Mouse (Mus musculus): ENCODE data around the gene Smpd3. TPM values are rescaled to one million over a fixed set of nuclear protein-coding genes. Genes with fewer than 3 reads are reported as not detected.

Smpd3 gene
- total RNA-seq, 2 experiments from 2014 or later: 3.1 to 3.5 TPM

- DNase-seq: peak; percentile 60 to 65
- intact Hi-C loops (cut with DNase I): no loop called here
Measured at GRCm38 (mm10) chr8:106298261-106298660, 39.5 kb downstream of the Smpd3 start.

DNA sequence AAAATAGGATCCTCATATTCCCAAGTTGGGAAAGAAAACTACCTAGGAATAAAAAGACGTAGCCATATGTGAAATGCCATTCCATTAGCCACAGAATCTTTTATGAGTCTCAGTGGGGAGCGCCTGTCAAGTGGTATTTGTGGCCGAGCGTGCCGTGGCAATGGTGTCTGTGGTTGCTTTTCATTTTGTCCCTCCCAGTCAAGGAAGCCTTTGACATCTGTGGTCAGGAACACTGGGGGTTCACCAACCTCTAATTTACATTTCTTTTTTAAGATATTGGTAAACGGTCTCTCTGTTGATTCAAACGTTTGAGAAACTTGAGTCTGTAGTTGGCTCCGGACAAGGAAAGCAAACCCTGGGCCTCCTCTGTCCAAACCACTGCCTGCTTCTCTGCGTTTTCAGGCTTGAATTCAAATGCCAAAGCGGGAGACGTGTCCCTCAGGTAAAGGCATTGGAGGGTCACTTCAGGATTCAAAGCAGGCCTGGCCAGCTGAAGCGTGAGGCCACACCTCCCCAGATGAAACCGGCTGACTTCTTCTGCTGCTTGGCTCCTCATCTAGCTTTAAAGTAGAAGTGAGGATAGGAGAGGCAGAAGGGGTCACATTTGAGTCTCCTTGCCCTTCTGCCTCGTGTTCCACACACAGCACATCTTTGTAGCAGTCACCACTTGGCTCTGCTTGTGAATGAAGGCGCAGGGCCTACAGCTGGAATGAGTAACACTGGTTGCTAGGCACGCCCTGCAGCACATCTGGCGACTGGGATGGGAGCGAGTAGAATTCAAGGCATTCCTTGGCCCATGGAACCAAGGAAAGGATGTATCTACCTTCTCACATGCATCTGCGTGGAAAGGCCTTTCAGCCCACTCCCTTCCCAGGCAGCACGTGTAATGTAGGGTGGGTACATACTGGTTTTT lies 45.0 kb downstream of the Smpd3 start:
- DNase-seq: no peak
- intact Hi-C loops (cut with DNase I): no loop called here

- no peak for DNase-seq
- intact Hi-C loops (cut with DNase I): no loop called here
Measured at GRCm38 (mm10) chr8:106289464-106289863, 48.3 kb downstream of the Smpd3 start.

- intact Hi-C loops (cut with DNase I): no loop called here
- DNase-seq: no peak
Measured at GRCm38 (mm10) chr8:106288732-106289131, 49.1 kb downstream of the Smpd3 start.

- DNase-seq: no peak
Measured at GRCm38 (mm10) chr8:106287445-106287844, 50.3 kb downstream of the Smpd3 start.

GRCm38 (mm10) chr8:106280844-106281243 lies 56.9 kb downstream of the Smpd3 start:
- no peak for DNase-seq
- intact Hi-C loops (cut with DNase I): no loop called here

More at GRCm38 (mm10) chr8:106287445-106287844, 50.3 kb downstream of the Smpd3 start:
- intact Hi-C loops (cut with DNase I): no loop called here

- intact Hi-C loops (cut with DNase I): no loop called here
- no peak for DNase-seq
Measured at GRCm38 (mm10) chr8:106280154-106280553, 57.6 kb downstream of the Smpd3 start.

DNA sequence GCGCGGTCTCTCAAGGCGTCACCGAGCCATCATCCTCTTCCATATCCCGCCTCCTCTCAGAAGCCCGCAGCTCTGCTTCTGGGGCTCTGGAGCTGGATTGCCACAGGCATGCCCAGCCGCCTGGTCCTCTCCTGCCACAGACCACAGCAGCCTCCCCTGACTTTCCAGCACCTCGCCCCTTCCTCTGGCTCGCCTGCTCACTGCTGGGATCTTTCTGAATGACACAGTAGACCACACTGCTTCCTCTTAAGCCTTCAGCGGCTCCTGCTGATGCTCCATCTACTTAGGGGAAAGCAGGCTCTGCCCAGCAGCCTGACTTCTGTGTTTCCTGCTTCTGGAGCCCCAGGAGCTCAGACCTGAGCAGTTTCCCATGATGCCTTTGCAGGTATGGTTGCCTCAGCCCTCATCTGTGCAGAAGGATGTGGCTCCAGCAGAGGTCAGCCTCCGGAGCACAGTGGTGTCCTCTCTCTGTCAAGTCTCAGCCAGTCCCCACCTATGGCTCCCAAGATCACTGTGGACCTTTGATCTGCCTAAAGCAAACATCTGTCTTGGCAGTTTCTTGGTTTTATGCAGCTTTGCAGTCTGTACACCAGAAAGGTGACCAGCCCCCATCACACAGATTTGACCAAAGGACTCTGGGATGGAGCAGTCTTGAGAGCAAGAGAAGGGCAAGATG lies 59.3 kb downstream of the Smpd3 start:
- intact Hi-C loops (cut with DNase I): no loop called here
- DNase-seq: no peak

DNA sequence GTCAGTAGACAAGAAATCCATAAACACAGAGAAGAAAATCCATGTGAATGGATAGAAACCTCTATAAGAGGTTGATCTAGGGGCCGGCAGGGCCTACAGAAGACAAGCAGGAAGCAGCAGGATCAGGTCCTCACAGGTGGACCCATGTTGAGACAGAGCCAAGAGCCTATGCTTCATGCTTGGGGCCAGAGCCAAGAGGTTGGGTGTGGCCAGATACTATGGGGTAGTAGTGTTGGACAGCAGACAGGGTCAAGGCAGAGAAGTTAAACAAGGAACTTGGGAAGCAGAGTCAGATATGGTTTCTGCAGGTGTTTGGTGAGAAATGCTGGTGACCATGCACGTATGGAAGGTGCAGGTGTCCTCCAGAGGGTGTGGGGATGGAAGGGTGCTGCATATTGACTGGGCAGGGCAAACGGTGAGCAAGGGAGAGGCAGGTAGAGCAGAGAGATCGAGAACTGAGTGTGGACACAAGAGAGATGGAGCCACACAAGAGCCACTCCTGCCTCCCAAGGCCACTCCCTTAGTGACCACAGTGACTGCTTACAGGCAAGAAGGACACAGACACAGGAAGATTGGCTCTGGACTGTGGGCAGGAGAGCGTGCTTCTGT lies 61.0 kb downstream of the Smpd3 start:
- intact Hi-C loops (cut with DNase I): no loop called here
- DNase-seq: no peak

DNA sequence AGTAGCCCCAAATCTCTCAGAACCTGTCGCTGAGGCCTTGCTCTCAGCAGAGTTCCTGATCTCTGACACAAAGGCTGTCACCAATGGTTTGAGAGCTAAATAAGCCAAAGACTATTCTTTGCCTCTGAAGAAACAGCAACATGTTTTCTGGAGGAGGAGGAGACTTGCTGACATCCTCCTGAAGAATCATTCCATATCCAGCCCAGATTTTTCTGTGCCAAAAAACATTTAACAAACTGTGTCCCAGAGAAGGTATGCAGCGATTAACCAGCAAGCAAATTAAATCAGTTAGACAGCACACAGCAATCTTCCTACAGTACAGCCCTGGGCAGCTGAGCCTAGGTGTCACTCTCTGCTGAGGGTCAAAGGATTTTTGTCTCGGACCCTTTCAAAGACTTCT lies 64.3 kb downstream of the Smpd3 start:
- intact Hi-C loops (cut with DNase I): no loop called here
- DNase-seq: no peak

DNA sequence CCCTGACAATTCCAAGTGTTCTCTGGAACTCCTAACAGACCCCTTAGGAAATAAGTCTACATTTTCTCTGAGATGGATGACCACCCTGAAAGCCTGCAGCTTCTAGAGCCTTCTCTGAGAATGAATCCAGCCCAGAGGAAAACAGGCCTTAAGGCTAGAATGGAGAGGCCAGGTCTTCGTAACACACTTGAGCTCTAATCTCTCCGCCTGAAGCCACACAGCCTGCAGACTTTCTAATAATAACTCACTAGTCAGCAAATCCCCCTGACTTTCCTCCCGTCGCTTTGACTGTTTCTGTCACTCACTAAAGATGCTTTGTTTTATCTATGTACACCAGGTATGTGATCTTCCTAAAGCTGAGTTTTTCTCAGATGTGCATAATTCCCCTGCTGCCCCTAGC lies 66.4 kb downstream of the Smpd3 start:
- intact Hi-C loops (cut with DNase I): no loop called here
- DNase-seq: no peak

GRCm38 (mm10) chr8:106270804-106271203 lies 67.0 kb downstream of the Smpd3 start:
- intact Hi-C loops (cut with DNase I): no loop called here
- no peak for DNase-seq

DNA sequence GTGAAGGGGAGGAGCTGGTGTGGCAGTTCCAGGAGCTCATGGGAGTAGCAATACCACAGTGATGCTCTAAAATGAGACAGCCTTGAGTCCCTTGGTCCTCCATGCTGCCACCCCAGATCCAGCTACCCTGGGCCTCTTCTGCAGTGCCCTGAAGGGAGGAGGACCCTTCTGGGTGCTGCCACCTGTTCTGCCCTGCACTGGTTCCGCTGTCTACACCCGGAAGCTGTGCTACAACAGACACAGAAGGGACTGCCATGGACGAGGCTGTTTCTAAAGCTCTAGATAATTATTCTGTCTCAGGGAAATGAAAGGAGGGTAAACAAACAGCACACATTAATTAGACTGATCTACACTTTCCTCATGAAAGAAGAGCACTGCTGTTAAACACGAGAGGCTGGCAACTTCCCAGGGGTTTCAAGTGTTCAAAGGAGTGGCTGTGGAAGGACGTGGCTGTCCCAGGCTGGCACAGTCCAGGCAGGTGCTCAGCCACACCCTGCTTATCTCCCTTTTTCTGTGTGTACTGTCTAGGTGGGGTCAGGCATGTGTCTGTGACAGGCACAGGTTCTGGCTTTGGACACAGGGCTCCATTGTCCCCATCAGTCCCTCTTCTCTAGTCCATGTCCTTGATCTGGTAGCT lies 69.0 kb downstream of the Smpd3 start:
- intact Hi-C loops (cut with DNase I): no loop called here
- no peak for DNase-seq

- no peak for DNase-seq
- intact Hi-C loops (cut with DNase I): no loop called here
Measured at GRCm38 (mm10) chr8:106265398-106265797, 72.4 kb downstream of the Smpd3 start.

DNA sequence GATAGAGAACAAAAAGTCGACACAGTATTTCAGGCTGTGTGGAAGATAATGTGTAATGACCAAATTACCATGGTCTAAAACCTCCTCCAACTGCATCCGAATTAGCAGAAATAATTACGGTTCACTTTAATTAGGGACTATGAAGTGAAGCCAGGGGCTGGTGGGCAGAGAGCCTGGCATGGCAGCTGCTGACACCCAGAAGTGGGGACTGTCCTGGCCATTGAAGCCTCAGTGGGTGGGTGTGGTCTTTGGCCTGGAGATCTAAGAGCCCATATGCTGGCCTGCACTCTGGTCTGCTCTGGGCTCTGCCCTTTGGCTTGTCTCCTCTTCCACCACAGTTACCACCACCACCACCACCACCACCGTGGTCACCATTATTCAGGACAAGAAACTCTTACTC lies 73.9 kb downstream of the Smpd3 start:
- no peak for DNase-seq
- intact Hi-C loops (cut with DNase I): no loop called here

DNA sequence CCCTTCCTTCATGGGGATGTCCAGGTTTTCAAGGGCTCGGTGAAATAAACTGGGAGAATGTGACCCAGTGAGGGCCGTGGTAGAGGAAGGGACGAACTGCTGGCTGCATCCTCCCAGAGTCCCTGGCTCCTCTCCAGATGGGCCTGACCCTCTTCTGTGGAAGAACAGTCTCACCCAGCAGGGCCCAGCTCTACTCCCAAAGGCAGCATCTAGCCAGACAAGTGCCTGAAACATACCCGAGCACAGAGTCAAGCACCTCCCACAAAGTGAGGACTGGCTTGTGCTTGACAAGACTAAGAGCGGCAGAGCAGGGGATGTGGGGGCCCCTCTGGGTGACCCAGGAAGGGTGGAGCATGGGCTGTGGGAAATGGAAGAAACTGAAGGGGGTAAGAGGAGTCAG lies 75.4 kb downstream of the Smpd3 start:
- intact Hi-C loops (cut with DNase I): no loop called here
- peak; percentile 22 to 30 for DNase-seq

DNA sequence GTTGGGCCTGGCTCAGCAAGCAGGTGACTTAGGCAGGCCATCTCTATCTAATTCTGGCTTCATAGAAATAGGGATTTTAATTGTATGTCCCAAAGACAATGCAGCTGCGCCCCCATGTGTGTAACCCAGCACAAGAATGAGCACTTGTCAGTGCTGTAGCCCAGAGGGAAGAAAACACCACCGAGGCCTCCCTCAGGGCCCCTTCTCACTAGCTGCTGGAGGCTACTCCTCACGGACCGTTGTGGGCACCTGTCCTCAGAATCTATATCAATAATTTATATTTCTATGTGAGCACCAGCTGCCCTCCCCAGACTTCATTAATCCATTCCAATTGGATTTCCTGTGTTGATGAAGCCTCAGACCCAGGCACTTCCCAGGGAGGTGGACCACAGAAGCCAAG lies 76.9 kb downstream of the Smpd3 start:
- intact Hi-C loops (cut with DNase I): no loop called here
- DNase-seq: no peak

DNA sequence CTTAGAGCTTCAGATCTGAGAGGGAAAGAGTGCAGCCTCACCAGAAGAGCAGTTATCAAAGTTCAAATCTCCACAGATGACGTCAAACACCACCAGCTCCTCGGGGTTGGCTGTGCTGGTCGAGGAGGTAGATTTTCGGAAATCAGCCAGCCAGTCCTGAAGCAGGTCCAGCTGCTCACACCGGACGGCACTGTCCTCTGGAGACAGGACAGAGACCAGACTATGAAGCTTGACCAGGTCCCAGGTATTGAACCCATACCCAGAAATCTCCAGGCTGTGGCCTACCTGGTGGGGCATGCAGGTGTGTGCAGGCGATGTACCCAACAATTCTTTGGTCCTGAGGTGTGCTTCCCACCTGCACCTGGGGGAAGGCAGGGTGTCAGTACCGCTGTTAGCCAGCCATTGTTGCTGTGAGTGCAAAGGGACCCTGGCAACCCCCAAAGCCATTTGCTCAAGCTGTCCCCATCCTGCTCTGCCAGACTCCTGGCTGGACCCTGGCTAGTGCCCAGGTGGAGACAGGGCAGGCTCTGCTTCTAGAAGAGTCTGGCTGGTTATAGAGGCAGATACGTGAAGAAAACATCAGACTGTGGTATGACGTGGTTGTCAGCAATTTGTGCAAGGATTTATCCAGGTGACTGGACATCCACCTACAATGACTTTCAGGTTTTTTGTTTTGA lies 78.1 kb downstream of the Smpd3 start:
- intact Hi-C loops (cut with DNase I): loop anchor here (5.0 kb wide), 1 partner anchor 143 kb away; no protein-coding TSS in a partner anchor
- DNase-seq: no peak

- peak in 1 of 2 experiments; percentile 19 for DNase-seq
- intact Hi-C loops (cut with DNase I): loop anchor here (5.0 kb wide), 1 partner anchor 144 kb away; no protein-coding TSS in a partner anchor
Measured at GRCm38 (mm10) chr8:106258169-106258568, 79.6 kb downstream of the Smpd3 start.

DNA sequence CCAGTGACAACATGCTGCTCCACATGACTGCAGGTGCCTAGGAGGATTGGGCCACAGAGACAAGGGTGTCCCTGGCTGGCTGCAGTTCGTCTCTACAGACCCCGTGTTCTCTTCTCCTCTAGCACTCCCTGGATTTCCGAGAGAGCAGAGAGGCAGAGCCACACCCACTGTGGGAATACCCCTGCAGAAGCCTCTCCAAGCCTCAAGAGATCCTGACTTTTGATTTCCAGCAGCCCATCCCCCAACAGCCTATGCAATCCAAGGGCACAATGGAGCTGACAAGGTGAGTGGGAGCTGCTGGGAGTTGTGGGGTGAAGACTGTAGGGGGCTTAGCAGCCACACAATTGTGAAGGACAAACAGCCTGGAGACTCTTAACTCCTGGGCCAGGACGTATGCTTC lies 87.6 kb downstream of the Smpd3 start:
- intact Hi-C loops (cut with DNase I): no loop called here

More for the DNA sequence above, 87.6 kb downstream of the Smpd3 start:
- no peak for DNase-seq

Data from heart, postnatal 36 days (tissue).